Mouse (Mus musculus): ENCODE data around the gene Hopx. TPM values are rescaled to one million over a fixed set of nuclear protein-coding genes. Genes with fewer than 3 reads are reported as not detected.
A peak's percentile ranks its signal among the peaks of the same experiment; 100 is the strongest.

Hopx gene
- 1.2 TPM in 1 of 2 replicates, not detected in the other for total RNA-seq (2017)

DNA sequence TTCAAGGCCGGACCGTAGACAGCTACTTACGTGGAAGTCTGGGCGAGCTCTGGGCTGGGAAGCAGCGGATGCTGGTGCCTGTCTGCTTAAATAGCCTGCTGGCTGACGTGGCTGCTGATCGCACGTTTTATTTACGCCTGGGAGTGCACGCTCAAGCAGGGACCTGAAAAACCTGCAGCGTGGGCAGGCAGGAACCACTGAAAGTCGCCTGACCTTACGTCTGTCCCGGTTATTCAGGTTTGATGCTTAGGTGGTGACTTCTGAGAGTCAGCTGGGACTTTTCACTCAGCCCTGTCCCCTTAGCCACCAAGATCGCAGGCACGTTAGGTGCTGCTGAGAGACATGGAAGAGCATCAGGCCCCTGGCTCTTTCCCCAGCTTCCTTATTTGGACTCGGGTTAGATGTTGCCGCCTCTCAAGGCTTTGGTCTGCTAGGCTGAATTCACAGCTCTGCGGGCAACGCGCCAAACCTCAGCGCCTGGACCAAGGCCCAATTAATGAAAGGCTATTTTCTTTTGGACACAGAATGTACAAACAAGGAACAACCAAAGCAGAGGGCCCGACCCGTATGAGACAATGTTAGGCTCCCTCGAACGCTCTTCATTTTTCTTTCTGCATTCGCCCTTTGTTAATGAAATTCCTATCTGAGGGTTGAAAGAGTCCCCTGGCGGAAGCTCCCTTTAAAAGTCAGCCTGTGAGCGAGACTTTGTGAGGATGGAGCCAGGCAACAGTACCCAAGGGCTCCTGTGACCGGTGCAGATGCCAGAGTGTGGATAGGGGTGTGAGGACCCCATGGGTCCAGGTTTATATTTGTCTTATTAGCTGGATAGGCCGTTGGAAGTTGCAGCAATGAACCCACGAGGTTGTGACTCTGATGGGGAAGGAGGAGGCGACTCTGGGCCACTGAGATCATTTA, at the start of gene Hopx:
Gene Hopx (minus strand): TSS at position 305 of the 915 bp plus-strand sequence.
- ATAC-seq (replicated peaks; ENCODE audit: low read depth, poor library complexity, severe bottlenecking): peak; percentile 57

DNA sequence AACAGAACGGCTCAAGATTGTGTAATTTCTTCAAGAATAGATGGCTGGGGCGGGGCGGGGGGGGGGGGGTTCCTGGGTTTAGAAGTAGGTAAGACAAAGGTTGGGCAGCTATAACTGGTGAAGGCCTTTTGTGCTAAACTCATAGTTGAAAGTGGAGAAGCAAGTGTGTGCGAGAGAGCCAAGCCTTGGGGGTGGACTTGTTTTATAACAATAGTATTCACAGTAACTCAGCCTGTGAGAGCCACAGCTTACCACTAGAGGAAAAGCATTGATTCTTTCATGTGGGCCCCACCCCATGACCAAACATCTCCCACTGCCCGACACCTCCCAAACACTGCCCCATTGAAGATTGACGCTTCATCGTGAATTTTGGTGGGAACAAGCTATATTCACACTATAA, 48.7 kb upstream of the Hopx start:
- no peak for ATAC-seq (replicated peaks; ENCODE audit: low read depth, poor library complexity, severe bottlenecking)

DNA sequence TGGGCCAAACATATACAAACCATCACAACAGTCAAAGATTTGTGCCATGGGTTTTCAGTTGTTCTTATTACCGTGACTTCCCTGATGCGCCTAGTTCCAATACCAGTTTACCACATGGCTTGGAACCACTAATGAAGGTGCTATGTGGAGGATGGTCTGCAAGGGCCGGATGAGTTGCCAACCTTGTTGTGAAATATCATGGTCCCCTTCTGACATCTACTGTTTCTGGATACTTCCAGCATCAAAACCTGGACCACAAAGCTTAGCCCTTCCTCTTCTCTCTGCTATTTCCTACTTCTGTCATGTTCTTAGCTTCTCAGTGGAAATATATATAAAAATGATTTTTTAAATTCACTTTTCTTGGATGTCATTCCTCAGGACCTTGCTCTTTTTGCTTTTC, 47.6 kb upstream of the Hopx start:
- no peak for ATAC-seq (replicated peaks; ENCODE audit: low read depth, poor library complexity, severe bottlenecking)

DNA sequence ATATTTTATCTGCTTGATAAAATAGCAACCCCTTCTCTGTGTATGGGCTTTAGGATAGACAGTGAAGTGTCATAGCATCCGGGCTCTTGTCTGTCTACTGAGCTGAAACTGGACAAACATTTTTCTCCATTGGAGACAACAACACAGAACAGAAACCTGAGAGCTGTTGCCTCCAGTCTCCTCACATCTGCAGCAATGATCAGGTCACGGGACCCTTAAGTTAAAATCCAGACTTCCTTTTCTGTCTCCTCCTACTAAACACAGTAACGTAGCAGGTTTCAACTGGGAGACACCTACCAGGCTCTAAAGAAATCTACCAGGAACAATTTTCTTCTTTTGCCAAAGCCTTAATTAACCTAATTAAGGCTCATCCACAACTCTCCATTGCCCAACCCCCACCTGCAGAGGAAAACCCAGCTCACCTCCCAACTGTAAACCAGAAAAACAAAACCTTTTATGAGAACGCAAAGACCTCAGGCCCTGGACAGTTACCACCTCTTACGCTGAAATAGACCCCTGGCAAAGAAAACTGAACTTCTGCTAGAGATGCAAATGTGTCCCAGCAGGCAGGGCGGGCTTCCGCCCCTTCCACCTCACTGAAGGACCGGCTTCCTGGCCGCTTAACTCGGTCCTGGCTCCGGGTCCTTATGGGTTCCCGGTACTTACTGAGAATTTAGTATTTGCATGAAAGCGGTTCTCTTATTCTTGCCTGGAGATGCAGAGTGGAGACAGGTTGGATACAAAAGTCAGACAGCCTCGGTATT, 43.0 kb upstream of the Hopx start:
- 0 out of 2 replicates have a peak, but pooled peaks have one; percentile 29 for ATAC-seq (replicated peaks; ENCODE audit: low read depth, poor library complexity, severe bottlenecking)

GRCm38 (mm10) chr5:77156938-77157337, 42.0 kb upstream of the Hopx start:
- no peak for ATAC-seq (replicated peaks; ENCODE audit: low read depth, poor library complexity, severe bottlenecking)

DNA sequence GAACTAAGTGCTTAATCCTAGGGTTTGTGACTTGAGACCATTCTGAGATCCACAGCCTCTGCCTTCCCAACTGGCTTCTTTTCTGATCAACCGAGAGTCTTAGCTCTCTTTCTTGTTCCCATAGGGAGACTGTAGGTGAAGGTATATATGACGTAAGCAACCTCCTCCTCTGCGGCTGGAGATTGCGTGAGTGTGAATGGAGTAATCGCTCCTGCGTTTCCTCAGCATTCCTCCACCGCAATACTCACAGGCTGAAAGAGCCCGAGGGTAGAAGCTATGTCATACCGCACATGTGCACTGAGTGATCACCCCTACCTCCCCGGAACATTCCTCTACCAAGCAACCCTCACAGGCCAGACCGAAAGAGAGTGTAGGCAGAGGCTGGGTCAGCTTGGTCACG, 40.6 kb upstream of the Hopx start:
- no peak for ATAC-seq (replicated peaks; ENCODE audit: low read depth, poor library complexity, severe bottlenecking)

DNA sequence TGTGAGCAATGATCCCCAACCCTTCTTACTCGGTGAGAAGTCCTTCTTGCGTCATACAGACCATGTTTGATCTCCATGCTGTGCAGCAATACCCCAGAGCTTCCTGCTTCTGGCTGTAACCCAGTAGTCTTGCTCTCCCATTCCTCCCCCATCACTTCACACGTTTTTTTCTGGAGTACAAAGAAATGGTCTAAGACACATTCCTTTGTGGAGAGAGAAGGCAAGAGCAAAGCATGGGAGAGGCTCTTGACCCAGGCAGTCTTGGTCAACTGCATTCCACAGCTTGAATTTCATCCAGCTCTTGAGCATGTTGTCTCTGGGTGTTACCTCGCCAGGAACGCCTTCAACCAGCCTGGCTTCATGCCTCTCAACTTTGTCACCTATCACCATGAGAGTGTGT, 39.9 kb upstream of the Hopx start:
- ATAC-seq (replicated peaks; ENCODE audit: low read depth, poor library complexity, severe bottlenecking): no peak

DNA sequence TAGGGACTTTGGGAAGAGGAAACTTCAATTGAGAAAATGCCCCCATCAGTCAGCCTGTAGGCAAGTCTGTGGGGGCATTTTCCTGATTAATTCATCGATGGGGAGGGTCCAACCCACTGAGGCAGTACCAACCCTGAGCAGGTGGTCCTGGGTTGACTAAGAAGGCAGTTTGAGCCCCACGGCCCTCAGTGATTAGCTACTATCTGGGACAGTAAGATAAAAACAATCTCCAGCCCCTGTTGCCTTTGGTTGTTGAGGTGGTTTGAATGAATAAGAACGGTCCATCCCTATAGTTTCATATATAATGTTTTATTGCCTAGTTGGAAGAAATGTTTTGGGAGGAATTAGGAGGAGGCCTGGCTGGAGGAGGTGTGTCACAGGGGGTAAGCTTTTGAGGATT, 36.8 kb upstream of the Hopx start:
- no peak for ATAC-seq (replicated peaks; ENCODE audit: low read depth, poor library complexity, severe bottlenecking)

- ATAC-seq (replicated peaks; ENCODE audit: low read depth, poor library complexity, severe bottlenecking): no peak
Observed at GRCm38 (mm10) chr5:77151075-77151474, 36.2 kb upstream of the Hopx start.

DNA sequence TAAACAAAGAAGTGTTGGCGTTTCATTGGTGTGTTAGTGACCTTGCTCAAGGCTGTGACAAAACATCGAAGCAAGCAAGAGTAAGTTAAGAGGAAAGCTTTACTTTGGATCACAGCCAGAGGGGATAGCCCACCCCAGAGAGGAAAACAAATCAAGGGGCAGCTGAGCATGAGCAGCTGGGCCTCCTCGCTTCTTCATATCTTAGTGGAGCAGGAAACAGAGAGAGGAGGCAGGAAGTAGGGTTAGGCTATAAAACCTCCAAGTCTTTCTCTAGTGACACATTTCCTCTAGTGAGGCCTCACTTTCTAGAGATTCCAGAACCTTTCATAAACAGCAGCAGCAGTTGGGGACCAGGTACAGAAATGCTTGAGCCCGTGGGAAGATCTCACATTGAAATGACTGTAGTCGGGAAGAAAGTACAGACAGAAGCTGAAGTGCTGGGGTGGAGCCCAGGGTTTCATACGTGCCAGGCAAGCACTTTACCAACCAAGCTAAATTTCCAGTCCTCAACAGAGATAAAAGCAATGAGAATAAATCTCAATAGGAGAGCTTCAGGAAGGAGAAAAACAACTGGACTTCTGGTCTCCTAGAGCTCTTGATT, 33.2 kb upstream of the Hopx start:
- peak; percentile 93 for ATAC-seq (replicated peaks; ENCODE audit: low read depth, poor library complexity, severe bottlenecking)

DNA sequence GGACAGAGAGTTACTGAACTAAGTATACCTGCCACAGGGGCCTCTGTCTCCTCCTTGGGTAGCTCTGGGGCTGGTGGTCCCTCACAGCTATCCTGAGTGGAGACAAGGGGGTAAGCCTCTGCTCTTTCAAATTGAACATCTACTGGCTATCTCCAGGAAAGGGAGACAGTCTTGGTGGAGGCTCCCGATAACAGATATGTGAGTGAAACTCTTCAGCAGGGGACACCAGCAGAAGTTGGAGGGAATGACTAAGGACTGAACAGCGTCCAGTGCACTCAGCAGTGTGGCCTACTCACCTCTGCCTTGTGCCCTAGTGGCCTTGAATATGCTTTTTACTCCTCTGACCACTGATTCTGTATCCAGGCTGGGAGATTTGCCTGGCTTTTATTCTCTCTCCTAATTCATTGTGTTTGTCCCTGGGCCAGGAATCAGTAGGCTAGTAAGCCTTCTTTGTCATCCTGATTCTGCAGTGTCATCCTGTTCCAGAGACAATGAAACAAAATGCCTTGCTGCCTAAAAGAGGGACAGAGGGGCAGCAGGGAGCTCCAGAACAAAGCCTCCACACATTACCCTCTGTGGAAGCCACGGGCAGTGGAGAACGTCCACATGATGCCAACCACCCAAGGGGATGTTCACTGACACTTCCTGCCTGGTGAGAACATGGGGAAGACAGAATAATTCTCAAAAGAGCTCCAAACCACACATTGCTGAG, 31.7 kb upstream of the Hopx start:
- no peak for ATAC-seq (replicated peaks; ENCODE audit: low read depth, poor library complexity, severe bottlenecking)

DNA sequence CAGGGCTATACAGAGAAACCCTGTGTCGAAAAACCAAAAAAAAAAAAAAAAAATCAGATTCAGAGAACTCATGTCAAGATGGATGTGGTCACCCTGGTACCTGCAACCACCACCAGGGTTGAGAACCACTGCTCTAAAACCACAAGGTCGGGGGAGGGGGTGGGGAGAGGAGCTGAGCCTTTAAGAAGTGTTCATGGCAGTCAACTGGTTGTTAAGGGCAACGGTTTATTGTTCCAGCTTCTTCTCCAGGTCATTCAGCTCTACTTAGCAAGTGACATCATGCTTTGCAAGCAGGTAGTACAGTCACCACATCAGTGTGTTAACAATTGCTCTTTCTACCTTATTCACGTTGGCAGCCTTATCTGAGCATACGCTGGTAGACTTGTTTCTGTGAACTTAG, 29.7 kb upstream of the Hopx start:
- ATAC-seq (replicated peaks; ENCODE audit: low read depth, poor library complexity, severe bottlenecking): no peak; the same call in 1 of the 2 replicates

- no peak for ATAC-seq (replicated peaks; ENCODE audit: low read depth, poor library complexity, severe bottlenecking)
Observed at GRCm38 (mm10) chr5:77143076-77143475, 28.2 kb upstream of the Hopx start.

DNA sequence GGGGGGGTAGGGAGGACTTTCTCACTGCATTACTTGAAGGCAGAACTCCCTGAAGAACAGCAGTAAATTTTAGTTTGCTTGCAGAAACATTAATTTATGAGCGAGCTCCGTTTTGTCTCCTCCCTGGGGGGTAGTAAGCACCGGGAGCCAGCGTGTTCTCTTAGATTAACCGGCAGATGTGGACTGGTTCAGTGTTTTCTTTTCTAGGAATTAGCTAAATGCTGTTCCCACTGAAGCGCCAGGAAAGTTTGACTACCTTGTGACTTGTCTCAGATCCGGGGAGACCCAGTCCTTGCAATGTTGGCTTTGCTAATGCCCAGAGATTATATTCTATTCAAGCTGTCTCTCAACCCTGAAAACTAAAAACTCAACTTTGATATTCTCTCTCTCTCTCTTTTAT, 26.4 kb upstream of the Hopx start:
- ATAC-seq (replicated peaks; ENCODE audit: low read depth, poor library complexity, severe bottlenecking): no peak

- no peak for ATAC-seq (replicated peaks; ENCODE audit: low read depth, poor library complexity, severe bottlenecking)
Observed at GRCm38 (mm10) chr5:77140861-77141260, 25.9 kb upstream of the Hopx start.

GRCm38 (mm10) chr5:77140108-77140507, 25.2 kb upstream of the Hopx start:
- ATAC-seq (replicated peaks; ENCODE audit: low read depth, poor library complexity, severe bottlenecking): peak; percentile 86

- ATAC-seq (replicated peaks; ENCODE audit: low read depth, poor library complexity, severe bottlenecking): no peak
Observed at GRCm38 (mm10) chr5:77137701-77138265, 22.9 kb upstream of the Hopx start.

GRCm38 (mm10) chr5:77136684-77137224, 21.8 kb upstream of the Hopx start:
- ATAC-seq (replicated peaks; ENCODE audit: low read depth, poor library complexity, severe bottlenecking): no peak

DNA sequence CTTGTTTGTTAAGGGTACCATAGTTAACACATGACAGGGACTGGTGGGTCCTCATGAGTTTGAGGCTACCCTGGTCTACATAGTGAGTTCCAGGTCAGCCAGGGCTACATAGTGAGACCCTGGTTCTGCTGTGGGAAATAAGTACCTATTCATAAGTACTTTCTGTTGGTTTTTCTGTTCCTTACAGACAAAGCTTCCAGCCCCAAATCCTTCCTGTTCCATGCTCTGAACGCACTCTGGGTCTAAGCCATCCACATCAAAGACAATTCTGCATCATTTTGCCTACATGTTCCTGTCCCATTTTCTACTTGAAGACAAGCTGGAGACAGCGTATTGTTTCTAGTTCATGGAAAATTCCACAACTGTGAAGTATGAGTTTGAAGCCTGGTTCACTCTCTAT, 20.0 kb upstream of the Hopx start:
- ATAC-seq (replicated peaks; ENCODE audit: low read depth, poor library complexity, severe bottlenecking): no peak

GRCm38 (mm10) chr5:77134465-77134864, 19.5 kb upstream of the Hopx start:
- peak; percentile 85 for ATAC-seq (replicated peaks; ENCODE audit: low read depth, poor library complexity, severe bottlenecking)
